Mouse (Mus musculus) forelimb bud, embryonic 11.5 days (tissue): Measurements from ENCODE around the gene Egfr.

Experiments
- DNase-seq: peaks from one replicate; pipeline ENCODE4 v3.0.0-alpha.2; 2012; ENCODE audit warnings: low read depth, low spot score

Egfr gene

DNA sequence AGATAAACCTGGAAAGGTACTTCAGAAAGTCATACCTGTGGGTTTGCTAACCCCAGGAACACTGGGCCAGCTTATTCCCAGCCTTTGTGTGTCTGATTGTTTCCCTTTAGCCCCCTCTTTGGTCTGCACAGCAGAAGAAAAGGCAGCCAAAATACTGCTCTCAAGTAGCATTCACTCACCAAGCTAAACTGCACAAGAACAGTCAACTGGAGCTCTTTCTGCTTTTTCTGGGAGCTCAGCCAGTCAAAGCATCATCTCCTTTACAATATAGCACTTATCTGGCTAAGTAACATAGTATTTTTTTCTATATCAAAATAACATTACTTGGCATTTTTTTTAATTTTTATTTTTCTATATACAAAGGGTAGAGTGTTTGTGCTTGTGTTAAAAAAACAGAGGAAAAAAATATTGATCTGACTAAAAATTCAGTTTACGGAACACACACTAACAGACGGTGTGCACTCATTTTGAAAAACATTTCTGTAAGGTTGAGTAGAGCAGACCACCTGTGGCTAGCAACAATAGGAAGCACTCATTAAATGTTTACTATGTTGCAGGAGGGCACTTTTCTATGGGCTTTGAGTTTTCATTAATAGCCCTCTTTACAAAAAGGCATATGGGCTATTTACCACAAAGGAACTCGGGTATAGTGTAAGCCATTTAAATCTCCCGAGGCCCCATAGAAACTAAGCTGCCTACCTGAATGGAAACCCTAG lies 72.0 kb downstream of the Egfr start:
- DNase-seq: no peak

DNA sequence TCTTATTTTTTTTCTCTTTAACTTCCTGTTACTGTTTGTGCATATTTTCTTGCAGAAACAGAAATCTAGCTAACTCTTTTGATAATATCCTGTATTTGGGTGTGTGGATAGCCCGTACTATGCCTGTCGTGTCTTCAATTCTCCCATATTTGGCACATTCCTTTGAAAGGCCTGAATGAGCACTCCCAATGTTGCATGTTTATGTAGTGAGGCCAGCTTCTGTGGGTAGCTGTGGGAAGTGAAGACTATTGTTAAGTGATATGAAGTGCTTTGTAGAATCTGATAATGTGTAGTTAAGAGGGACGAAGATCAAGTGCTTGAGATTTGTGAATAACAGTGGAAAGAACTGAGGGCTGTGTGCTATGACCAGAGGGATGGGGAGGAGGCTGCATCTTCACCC lies 77.5 kb downstream of the Egfr start:
- no peak for DNase-seq

DNA sequence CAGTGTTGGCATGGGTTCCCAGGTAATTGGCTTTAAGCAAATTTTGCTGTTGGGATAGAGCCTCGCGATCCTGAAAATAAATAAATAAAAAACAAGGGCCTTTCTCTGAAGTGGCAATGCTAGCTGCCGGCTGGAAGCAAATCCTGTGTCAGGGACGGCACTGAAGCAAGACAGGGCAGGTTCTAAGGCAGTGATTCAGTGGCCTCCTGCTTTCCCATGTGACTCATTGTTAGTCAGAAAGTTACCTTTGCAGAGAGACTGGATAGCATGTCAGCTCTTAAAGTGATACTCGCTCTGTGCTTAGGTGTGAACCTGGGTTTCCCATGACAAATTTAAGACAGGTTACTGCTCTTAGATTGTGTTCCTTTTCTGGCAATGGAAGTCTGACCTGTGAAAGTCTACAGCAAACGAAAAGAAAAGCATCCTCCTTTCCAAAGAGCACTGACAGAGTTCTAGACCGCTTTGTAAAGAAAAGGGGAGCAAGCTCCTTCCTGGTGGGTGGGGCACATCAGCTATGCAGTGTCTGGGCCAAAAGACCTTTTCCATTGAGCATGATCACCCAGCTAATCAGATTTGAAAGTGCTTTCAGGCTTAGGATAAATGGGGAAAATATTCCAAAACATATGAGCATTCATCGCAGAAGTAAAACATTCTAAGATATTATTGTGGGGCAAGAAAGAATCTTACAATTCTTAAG lies 78.7 kb downstream of the Egfr start:
- no peak for DNase-seq

DNA sequence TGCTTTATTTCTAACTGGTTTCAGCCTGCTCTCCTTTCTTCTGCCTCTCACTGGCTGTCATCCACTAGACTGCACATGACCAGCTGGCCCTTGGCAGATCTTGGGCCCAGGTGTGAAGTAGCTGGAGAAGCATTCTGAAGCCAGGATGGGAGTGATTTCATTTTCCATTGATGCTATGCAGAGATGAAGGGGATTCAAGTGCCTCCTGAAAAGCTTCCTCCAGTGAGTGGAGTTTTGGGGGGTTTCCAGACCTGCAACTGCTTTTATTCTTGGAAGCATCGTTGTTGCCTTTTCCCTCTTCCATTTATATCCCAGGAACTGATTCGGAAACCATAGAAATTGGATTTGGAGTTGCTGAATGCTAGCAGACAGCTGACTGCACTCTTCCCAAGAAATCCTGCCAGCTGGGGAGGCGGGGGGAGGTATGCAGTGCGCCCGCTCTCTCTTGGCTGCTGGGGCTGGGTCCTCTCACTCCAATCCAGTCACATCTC lies 80.0 kb downstream of the Egfr start:
- no peak for DNase-seq

DNA sequence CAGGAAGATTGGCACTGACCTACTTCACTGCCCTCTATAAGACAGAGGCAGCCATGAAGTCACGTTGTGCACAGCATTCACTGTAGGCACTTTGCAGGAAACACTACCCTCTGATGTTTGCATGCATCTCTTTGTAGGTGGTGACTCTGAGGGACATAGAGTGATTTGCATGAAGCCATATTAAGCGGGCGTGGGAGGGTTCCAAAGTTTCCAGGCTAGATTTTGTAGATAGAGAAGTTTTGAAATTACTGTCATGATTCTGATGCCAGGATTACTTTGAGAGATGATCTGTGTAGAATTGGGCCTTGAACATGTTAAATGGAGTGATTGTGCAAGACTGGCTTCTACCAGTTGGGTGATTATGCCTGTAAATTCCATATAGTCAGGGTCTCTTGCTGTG lies 86.8 kb downstream of the Egfr start:
- no peak for DNase-seq

DNA sequence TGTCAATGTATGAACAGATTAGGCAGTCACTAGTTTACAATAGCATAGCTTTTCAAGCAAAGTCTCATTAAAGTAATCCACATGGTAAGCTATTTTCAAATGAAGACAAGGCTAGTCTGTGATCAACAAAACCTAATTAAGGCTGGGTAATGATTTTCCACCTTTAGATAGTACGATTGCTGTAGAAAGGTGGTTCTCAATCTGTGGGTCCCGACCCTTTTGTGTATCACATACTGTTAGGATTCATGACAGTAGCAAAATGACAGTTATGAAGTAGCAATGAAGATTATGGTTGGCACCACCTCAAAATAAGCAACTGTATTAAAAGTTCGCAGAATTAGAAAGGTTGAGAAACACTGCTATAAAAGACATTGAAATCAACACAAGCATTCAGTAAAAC lies 90.9 kb downstream of the Egfr start:
- no peak for DNase-seq

DNA sequence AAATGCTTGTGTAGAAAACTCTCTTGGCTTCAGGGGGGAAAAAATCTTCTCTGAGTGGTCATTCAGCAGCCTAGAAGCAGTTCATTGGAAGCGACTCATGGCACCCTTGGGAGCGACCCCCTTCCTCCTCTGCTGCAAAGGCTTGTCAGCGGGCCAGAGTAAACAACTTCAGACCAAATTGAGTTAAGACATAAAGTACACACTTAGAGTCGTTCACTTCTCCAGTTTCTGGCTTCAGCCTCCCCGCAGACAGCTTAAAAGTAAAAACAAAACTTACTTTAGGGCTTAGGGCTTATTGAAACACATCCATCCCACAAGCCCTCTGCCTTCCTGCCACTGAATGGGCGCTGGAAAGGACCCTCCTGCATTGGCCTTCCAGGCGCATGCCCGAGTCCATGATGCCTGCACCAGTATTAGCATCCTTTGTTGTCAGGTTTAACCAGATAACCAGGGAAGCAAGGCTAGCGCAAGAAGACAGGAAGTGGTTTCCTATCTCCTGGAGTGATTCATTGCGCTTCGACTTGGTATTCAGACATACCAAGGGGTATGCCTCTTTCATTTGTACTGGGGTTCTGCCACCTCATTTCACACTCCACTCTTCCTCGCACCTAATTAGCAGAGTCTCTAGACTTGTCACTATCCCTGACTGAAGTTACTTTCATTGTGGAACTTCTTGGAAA lies 92.0 kb downstream of the Egfr start:
- DNase-seq: peak; percentile 11

DNA sequence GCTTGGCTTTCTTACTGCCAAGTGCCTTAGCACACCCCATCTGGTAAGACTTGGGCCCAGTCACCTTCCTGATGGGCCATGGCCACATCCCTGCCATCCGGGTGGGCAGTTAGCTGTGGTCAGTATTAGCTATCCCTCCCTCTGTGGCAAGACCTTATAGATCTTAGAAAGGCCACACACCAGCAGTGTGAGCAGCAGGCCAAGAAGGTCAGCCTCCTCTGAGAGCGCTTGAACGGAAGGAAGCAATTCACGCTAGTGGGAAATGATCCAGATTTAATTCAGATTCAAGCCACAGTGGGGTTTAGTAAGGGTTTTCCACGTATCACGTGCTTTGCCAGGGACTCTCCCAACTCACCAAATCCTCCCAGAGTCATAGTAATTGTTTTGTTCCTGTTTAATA lies 96.9 kb downstream of the Egfr start:
- DNase-seq: no peak

DNA sequence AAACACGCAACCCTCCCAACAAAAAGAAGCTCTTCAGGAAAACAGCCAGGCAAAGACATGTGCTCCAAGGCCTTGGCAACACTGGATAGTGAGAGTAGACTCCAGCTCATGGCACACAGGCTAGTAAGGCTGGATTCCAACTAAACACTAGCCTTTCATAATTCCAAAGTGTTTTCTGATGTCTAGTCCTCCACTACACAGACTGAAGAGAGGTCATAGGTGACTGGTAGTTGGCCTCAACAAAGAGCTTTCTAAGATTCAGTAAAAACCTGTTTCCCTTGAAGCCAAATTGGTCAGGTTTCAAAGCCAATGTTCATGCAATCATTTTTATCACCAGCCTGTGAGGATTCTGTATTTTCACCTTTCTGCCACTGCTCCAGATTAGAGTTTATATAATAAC lies 99.4 kb downstream of the Egfr start:
- no peak for DNase-seq

DNA sequence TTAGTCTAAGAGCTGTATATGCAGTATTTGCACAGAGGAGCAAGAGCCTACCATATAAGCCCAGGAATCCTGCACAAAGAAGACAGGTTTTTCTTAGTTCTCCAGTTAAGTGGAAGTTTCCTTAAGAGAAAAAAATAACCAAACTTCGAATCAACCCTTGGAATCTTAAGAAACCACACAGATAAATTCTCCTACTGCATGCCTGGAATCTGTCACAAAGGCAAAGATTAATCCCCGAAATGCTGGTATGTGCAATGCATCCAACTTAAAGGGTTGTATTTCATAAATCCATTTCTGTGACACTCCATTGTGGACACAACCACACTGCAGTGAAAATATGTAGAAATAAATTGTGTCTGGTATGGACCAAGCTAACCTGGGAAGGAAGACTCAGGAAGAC lies 102.1 kb downstream of the Egfr start:
- DNase-seq: no peak

DNA sequence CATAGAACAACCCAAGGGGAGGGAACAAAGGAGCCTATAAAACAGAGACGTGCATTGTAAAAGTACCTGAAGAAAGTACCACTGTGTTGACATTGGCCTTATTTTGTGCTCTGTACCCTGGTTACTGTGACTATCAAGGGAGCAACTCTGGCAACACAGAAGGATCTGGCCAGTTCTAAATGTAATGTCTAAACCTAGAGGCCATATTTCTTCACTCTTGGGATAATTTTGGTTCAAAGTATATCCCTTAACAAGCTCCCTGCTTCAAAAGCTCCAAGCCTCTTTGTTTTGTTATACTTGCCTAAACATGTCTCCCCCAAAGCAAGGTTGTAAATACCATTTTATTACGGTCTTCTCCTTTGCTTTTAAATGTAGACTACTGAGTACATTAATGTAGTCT lies 105.3 kb downstream of the Egfr start:
- DNase-seq: no peak

DNA sequence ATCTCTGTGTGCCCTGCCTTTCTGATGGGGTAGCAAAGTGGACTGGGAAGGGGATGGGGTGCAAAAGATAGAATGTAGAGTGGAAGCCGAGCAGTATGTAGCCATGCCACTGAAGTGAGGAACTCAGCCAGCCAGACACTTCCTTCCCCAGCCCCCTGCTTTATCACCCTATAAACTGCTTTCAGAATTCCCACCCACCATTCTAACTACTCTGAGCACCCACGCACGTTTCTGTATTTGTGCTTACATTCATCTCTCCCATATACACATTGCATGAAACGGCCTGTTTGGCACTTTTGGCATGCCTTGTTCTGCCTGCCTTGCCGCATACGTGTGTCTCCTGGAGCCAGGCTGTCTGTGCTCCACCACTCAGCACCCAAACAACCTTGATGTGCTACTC lies 109.0 kb downstream of the Egfr start:
- DNase-seq: no peak

DNA sequence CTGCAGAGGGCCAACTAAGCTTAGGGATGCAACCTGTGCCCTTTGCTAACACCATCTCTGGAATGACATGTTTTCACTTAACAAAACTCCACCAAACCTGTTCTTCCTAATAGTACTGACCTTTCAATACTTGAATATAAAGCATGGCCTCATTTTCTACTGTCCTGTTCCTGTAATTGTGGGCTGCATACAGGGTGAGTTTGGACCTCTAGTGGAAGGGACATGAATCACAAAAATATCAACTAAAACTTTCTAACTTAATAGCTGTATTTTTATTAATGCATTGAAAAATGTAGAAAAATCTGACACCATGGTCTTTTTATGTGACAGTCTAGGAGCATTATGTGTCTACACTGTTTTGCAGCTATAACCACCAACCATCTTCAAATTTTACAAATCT lies 111.5 kb downstream of the Egfr start:
- DNase-seq: no peak

DNA sequence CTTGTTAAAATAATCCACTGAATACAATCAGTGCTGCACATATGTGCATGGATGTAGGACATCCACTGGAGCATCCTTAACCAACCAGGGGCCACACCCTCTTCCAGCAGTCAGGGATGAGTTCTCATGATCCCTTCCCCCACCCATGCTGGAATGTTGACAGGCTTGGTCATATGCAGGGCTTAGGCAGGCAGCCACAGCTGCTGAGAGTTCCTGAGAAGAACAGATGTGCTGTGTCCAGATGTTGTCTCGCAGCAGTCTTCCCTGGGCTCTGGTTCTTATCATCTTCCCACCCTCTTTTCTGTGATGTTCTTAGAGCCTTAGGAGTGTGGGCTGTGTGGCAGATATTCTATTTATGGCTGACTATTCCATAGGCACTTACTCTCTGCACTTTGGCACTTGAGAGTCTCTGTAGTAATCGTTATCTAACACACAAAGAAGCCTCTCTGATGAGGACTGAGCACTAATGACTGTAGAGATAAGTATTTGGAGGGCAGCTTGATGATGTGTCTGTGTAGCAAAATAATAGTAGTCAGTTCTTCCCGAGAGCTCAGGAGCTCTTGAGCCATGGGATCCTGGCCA lies 113.1 kb downstream of the Egfr start:
- DNase-seq: no peak

DNA sequence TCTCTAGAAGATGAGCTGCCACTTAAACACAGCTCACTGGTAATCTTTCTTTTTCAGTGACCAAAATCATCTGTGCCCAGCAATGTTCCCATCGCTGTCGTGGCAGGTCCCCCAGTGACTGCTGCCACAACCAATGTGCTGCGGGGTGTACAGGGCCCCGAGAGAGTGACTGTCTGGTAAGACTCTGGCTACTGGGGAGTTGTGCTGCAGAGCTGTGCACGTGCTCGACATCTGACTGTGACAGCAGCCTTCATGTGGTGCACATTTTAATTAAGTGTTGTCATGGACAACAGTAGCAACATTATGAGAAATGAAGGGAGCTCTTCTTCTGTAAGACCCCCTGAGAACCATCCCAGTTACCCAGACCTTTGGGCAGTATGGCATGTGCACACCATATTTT lies 116.0 kb downstream of the Egfr start:
- no peak for DNase-seq

DNA sequence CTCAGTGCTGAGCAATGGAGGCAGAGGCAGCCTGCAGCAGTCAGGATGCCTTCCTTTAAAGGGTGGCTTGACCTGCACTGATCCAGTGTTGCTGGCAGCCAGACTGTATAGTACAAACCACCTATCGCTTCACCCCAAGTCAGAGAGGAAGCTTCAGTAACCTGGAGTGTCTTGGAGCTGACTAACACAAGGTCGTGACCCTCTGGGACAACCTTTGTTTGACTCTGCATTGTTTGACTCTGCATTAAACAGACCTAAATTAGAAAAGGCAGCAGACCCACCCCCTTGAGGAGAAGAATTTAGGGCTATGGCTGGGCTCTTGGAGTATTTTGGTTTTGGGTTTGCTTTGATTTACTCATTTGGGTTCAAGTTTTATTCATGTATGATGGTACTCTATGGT lies 117.5 kb downstream of the Egfr start:
- DNase-seq: no peak

DNA sequence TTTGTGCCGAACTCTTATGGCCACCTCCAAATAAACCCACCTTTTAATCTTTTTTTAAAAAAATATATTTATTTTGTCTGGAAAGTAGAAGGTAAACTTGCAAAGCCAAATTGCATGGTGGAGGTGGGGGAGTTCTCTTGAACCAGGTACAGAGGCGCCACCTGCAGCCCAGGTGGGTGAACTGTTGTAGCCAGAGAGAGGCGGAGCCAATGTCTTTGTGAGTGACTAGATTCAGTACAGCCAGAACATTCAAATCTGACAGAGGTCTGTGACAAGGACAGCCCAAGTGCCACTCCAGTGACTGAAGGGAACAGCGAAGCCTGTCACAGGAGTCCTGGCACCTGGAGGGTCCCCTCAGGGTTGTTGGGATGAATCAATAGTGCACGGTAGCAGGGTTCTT lies 119.1 kb downstream of the Egfr start:
- no peak for DNase-seq

DNA sequence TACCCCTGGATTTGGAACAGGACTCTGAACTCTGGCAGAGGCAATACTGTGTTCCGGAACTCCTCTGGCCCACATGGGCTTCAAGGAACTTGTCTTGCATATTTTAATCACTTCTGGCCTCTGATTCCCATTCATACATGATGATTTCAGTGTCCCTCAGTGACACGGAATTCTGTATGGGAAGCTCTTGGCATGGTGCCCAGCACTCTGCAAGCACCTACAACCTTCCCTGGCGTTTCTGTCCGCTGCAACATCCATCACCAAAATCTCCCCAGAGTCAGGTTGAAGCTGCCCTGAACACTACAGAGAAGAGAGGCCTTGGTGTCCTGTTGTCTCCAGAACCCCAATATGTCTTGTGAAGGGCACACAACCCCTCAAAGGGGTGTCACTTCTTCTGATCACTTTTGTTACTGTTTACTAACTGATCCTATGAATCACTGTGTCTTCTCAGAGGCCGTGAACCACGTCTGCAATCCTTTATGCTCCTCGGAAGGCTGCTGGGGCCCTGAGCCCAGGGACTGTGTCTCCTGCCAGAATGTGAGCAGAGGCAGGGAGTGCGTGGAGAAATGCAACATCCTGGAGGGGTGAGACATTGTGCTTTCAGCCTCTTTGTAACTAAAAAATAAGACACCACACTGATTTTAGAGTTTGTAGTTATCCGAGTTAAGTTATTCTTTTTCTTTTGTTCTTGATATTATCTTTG lies 125.8 kb downstream of the Egfr start:
- no peak for DNase-seq

DNA sequence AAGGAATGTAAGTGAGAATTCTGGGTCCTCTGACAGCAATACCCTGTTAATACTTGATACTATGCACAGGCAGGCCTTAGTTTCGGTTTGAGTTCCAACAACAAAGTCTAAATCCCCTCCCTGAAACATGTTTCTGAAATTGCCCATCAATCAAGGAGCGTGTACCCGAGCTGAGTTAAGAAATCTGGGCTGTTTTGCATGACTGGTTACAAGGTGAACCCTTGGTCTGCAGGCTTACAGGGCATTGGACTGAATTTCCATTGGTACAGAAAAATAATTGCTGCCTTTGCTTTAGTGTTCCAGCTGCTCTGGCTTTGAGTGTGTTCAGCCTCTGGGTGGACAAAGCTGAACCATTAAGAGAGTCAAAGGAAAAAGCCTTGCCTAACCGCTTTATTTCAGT lies 129.9 kb downstream of the Egfr start:
- no peak for DNase-seq

DNA sequence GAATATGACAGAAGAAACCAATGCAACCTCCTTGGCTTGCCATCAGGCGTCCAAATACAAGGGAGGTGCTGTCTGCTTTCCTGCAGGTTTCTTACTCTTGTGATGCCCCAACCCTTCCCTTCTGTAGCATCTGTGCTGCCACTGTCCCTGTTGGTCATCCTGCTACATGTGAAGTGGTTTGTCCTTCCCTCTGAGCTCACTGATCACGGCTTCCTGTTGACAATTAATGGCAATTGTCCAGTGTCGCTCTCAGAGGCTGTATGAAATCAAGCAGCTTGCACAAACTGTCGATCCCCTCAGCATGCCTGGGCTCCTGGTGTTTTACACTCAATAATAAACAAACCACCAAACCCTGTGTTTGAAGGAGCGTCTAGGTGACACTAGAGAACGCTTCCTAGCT lies 134.1 kb downstream of the Egfr start:
- DNase-seq: no peak

DNA sequence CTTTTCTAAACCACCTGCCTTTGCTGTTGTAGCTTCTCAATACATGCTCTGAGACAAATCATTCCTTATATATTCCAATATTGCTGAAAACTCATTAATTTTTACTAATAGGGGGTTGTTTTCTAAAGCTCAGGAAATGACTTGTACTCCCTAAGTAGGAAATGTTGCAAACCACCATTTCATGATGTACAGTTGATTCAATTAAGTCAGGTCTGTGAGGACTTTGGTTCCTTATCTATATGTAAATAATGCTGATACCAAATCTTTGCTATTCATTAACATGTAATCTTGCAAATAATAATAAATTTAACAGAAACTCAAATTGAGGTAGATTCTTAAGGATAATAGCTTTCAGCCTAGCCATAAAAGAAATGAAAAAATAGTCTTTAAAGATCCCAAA lies 136.1 kb downstream of the Egfr start:
- no peak for DNase-seq
